Mouse (Mus musculus) adrenal gland, postnatal 10 days (tissue): ENCODE measurements at regions not wholly inside any gene's neighbourhood (a gene's known extent, or its start where the extent isn't known, plus 50 kb on each side); places are given as distances from the start of the nearest gene placed in this dataset.

Experiments used
- DNase-seq: peaks from one replicate; pipeline ENCODE4 v3.0.0; 2021; ENCODE audit warnings: mixed read lengths

DNA sequence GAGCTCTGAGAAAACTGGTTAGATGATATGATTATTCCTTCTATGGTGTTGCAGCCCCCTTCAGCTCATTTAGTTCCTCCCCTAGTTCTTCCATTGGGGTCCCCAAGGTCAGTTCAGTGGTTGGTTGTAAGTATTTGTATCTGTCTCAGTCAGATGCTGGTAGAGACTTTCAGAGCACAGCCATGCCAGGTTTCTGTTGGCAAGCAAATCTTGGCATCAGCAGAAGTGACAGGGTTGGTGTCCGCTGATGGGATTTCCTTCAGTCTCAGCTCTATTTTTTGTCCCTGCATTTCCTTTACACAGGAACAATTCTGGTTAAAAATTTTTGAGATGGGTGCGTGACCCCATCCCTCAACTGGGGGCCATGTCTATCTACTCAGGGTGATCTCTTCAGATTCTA is 55.3 kb upstream of the Spaca1 start:
- DNase-seq, result no peak

DNA sequence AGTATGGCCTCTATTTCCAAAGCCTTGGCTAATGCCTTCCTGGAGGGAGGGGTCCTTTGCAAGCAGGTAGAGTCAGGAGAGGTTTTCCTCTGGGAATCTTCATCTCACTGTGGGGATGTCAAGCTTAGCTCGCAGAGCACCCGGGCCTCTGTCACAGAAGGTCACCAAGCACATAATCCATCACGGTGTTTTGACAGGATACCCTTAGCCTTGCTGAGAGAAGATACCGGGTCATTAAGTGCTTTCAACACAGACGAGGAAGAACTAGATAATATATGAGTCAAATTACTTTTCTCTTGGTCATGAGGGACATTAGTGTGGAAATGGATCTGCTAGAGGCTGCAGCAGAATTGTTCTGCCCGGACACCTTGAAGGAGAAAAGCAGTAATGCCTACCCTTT is 64.3 kb upstream of the Spaca1 start:
- DNase-seq, result peak; percentile 11

DNA sequence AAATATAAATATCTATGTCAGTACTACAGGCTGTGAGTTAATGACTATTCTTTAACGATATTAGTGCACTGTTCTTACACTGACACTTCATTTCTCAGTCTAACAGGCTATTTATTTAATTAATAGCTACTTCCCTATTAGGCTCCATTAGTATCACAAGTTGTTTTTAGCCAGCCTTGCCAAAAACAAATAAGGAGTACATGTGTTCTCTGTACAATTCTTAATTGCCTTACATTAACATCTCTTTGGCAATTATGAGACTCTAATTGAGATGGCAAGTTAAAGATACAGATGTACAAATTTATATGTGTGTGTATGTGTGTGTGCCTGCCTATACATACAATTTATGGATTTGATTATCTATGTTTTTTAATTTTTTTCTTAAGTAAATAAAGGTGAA is 67.1 kb upstream of the Spaca1 start:
- DNase-seq, result no peak

DNA sequence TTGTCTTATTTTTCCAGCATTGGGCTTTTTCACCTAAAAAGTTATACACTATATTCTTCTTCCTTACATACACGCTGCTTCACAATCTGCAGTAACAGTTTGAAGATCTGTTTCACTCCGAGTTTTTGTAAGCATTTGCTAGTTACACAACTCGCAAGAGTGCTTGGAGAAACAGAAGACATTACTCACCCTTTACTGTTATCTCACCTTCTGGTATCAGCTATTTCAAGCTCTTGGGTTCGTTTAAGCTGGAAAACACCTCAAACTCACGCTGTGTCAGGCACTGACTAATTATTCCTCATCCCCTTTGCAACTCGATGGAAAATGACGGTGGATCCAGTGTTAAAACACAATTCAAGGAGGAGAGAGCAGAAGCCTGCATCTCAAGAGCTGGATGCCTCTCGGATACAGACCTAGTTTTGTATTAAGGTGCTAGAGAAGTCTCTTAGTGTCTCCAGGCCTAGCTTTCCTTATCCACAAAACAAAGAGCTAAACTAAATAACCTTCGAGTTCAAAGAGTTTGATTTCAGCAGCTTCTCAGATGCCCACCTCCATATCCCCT is 73.0 kb upstream of the Spaca1 start:
- no peak for DNase-seq

DNA sequence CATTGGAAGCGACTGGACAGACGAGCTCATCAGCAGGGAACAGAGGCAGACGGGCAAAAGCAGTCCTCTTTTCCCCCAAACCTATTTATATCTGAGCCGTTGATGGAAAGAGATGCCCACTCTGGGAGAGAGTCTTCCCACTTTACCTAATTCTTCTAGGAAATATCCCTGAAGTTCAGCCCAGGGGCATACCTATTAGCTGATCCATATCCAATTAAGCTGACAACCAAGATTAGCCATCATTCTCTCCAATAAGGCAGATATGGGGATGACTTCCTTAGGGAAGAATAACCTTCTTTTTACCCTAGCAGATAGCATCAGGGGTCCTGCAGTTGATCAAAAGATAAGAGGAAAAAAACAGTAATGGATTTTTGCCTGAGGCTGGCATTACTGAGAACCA is 78.2 kb upstream of the Spaca1 start:
- DNase-seq, result no peak

DNA sequence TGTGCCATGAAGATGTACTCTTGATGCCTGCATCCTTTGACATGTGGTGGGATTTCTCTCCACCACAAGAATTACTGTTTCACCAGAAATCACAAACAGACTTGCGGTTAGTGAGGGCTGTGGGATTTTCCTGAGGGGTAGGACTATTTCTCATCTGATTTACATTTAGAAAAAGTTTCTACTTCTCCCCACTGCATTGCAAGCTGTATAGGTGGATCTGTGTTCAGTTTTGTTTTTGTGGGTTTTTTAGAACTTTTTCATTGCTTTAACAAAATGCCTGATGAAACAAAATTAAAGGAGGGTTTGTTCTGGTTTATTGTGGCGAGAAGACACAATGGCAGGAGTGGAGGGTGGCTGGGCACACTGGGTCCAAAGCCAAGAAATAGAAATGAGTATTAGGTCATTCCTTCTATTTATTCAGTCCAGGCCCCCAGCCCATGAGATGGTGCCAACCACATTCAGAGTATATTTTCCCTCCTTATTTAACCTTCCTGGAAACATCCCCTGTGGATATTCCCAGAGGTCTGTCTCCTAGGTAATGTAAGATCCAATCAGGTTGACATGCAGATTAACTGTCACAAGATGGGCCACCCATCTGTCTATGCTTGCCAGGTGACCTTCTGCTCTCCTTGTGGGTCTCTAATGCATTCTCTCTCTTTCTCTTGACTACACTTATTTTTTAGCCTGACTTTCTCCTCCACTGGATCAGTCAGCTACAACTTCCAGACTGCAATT is 96.3 kb upstream of the Spaca1 start:
- DNase-seq, result no peak

DNA sequence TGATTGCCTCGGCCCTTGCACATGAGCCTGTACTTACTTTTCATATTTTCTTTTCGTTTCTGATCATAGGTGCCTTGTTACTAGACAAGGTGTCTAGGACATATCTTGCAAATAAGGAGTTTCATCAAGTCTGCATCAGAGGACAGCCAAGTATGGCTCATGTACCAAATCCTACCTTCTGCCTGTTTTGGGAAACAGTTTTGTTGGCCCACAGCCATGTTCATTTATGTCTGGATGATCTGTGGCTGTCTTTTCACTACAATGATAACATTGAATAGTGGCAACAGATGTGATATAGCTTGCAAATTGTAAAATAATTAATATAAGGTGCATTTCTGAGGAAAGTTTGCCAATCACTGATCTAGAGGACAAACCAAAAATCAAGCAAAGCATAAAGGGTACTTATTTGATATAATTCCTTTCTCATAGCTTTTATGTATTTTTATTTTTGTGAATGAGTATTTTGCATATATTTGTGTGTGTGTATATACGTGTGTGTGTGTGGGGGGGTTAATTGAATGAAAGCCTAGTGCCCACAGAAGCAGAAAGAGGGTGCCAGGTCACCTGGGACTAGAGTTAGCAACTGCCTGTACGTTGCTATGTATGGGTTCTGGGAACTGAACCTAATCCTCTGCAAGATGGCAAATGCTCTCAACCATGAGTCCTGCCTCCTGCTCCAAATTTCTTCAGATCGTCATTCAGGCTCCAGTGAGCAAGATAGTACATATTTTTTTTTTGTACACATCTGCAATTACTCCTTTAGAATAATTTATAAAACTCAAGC is 99.2 kb upstream of the Spaca1 start:
- DNase-seq, result no peak

DNA sequence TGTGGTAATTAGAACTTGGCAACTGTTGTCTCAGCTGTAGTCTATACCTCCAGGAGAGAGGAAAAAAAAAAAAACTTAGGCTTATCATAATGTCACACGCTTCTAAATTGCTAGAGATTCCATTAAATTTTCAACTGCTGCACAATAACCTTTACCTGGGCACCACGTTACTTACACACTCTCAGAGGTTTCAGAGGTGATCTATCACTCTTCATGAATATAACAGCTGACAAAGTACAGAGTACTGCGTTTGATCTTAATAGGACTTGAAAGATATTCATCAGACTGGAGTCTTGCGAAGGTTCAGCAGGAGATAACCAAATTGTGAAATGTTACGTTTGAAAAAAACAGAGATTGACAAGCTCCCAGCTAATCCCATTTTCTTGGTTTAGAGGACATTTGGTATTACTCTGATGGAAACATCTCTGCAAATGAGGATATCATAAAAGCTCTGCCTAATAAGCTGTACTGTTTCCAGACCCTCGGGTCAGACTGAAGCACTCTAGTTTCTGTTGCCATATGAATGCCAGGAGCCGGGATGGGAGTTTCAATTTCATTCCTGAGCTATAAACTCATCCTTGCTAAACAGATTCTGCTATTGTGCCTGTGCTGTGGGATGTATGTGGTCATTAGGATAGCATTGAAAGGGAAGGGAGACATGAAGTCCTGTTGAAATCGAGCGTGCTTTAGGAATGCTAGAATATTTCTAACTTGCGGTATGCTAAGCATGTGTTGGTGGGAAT is 101.8 kb upstream of the Spaca1 start:
- no peak for DNase-seq

DNA sequence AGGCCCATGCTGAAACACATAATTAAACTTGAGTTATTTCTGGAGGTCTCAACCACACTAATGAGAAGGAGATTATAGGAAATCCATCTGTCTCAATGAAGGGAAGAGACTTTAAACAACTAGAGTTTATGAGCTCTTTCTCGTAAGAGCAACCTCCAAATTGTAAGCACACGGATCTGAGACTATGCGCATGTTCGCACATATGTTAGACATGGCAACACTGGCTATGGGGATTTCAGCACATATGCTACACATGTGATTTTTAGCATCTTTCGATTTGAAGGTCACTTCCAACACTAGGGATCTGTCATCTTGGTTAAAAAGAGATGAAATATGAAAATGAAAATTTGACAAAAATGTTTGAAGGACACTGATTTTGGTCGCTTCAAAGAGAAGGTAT is 105.5 kb upstream of the Spaca1 start:
- DNase-seq, result no peak

DNA sequence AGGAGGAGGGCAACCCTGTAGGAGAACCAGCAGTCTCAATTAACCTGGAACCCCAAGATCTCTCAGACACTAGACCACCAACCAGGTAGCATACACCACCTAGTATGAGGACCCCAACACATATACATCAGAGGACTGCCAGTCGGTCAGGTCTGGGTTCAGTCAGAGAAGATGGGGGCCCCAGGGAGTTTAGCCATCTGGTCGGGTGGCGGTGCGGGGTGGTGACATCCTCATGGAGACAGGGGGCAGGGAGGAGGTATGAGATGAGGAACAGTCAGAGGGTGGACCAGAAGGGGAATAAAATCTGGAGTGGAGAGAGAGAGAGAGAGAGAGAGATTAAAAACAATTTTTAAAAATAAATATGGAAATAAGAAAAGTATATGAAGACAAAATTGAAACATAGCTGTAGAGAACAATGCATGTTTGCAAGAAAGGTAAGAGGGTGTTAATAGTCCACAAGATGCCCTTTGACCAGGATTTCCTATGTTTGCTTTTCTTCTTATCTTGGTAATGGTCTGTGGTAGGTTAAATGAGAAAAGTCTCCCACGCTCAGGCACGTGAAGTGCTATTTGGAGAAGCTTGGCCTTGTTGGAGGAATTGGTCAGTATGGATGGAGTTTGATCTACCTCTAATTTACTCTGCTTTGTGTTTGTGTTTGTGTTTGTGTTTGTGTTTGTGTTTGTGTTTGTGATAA is 108.0 kb upstream of the Spaca1 start:
- DNase-seq, result no peak

DNA sequence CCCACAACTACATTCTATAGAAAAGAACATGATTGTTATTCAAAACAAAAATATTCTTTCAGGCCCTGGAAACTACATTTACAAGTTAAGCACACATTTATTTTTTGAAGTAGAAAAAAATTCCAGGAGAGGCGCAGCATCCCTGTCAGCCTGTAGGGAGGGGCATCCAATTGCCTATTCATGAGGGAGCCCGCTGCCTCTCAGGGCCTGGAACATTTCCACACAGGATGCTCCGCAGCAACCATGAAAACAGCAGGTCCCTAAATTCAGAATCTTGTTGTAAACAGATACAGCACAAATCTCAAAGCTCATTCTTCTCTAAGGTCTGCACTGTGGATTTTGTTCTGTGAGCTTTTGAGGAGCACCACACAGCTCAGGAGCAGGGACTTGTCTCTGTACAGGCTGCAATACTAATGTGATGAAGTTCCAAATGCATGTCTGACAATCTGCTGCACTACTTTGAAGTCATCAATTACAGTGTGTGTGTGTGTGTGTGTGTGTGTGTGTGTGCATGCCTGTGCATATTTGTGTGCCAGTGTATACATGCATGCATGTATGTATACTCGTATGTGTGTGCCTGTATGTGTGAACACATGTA is 121.4 kb upstream of the Spaca1 start:
- DNase-seq, result no peak

DNA sequence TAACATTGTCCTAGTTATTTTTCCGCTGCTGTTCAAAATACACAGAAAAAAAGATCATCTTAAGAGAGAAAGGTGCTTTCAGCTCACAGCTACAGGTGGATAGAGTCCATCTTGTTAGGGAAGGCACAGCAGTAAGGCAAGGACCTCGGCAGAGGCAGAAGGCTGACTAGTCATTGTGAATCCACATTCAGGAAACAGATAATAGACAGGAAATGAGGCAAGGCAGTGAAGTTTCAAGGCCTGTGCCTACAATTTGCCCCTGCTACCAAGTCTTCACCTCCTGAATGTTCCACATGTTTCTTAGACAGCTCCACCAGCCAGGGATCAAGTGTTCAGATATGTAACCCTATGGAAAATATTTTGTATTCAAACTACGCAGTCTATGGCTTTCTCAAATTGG is 122.0 kb upstream of the Spaca1 start:
- DNase-seq, result no peak

DNA sequence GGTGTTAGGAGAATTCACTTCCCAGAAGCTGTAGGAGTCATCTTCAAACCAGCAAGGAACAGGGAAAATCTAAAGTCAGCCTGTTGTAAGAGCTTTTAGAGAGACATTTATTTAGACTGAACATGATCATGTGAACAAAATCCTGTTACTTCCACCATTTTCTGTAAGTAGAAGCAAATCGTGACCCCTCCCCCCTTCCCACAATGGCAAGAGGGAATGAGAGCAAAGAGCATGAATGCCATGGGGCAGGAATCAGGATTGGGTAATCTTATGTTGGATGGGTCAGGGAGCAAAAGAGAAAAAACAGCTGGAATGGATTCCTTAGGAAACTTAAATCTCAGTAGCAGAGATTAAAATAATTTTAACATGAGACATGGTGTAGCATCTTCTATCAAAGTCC is 127.4 kb upstream of the Spaca1 start:
- DNase-seq, result peak; percentile 23

DNA sequence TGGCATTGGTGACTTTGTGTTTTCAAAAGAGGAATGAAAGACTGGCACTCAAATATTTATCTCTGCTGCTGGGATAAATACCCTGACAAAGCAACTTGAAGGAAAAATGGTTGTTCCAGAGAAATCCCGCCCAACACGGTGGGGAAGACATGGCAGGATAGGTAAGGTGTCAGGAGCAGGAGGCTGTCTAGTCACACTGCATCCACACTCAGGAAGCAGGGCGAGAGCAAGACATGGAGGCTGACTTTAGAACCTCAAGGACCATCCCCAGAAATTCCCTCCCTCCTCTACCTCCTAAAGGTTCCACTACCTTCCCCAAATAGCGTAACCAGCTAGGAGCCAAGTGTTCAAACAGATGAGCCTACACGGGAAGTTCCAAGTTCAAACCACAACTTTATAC is 136.5 kb upstream of the Spaca1 start:
- no peak for DNase-seq

DNA sequence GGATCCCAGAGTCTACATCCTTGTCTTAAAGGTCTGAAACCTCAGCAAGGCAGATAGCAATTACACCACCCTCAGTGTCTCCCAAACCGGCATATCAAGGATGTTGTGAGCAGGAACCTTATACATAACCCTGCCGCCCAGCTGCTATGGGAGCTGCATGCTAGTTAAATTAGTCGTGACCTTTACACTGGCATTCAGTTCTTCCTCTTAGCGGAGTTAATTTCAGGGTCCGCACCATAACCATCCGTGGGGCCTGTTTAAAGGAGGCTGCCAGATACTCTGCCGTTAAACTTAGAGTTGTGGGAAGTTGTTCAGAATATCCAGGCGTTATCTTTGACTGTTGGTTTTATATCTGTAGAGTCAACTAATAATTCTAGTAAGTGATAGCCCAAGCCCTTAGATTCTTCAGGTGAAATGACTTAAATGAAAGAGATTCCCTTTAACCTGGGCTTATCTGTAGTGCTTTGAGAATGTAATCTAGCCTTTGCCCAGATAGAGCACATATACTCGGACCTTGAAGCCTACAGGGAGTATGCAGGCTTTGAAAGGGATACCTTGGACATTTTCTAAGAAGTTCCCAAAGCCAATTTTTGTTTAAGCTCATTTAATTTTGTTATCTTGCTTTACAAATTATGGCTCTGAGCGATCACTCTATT is 153.3 kb upstream of the Spaca1 start:
- DNase-seq, result no peak

DNA sequence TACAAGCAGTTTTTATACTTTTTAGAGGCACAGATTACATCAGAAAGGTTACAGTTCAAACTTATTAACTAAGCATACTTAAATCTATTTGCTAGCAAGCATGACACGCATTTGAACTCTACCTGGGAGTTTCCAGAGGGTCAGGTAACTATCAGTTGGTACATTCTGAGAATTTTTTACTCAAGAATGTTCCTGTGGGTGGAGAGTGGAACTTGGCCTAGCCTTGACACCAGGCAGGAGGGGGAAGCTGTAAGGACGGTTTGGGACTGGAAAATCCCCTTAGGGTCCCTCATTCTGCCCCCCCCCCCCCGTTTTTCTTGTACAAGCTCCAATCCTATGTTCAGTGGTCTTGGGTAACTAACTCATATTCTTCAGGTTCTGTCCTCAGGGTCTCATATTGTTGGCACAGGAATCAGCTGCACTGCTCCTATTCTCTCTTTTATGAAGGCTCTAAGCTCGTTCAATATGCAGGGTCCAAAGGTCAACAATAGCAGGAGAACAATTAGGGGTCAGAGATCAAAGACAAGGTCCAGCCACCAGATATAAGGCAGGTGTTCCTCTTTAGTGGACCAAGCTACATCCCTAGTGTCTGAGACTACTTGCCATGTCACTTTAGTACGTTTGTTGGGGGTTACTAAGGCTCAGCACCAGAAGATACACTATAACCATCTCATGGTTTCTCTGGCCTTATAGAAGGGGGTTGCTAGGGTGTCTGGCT is 159.3 kb upstream of the Spaca1 start:
- no peak for DNase-seq

DNA sequence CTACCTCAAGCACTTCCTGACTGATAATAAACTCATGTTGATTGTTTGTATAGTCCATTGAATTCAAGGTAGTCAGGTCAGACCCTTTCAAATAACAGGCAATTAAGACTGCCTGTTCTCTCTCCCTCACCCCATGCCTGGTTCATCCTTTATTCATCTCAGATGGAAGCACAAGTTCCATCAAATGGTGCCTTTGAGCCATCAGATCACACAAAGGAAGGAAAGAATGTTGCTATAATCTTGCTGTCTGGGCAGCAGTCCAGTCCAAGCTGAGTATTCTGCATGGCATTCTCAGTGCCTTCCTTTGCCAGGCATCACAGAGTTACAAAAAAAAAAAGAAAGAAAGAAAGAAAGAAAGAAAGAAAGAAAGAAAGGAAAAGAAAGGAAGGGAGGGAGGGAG is 163.7 kb upstream of the Spaca1 start:
- DNase-seq, result no peak

DNA sequence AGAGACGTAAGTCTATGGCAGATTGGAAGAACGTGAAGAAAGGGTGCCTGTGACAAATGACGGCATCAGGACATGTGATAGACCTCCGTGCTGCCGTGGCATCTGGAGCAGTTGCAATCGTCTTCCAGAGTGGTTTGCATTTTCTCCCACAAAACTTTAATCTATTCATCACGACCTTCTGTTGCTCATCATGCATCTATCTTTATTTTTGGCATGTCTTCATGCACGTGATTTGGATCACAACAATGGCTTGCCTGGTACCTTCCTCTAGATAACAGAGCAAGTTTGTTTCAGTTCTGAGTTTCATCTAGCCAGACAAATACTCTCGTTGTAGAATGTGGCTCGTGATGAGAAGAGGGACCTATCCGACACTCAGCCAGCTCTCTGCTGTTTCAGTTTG is 164.4 kb upstream of the Spaca1 start:
- DNase-seq, result no peak

DNA sequence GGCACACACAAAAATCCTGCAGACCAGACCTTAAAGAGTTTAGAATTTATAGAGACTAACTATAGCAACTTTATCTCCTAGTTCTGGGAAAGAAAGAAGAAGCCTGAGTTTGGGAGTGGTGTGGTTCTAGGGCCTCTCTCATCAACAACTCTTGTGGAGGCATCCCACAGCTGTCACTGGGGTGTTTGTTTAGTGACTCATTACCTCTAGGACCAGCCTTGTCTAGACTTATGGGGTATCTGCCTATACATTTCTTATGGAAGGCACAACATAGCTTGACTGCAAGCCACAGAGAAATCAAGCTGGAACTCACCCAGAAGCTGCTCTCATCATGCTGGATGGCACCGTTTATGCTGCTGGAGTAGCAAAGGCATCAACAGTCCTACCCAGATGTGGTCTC is 171.9 kb upstream of the Spaca1 start:
- no peak for DNase-seq

DNA sequence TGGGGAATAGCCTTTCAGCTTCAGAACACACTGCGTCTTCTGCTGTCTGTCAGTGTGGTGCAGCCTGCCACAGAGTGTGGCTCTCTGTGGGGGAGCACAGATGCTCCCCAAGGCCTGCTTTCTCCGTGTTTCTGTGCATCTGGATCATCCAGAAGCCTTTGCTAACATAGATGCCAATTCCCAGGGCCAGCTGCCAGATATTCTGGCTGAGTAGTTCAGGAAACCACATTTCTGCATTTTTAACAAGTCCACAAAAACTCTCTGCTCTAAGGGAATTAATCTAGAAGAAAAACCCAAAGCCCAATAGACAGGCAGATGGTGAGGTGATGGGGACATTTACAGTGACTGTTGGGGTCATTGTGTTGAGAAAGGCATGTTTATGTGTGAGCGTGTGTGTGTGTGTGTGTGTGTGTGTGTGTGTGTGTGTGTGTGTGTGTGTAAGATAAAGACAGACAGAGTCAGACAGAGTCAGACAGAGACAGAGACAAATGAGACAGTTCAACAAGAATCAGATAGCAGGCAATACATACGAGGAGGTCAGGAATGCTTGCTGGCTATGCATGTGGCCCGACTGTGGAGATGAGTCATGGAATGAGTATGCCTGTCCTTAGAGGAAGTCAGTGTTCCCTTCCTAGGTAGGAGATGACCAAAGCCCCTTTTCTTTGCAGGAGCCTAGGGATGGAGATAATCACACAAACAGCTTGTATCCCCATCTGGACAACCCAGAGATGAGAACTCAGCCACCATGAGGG is 176.3 kb upstream of the Spaca1 start:
- peak; percentile 9 for DNase-seq
